Mouse (Mus musculus) heart, postnatal 0 days (tissue): ENCODE data around the gene Tfap4.

Experiments
- CTCF ChIP-seq: IDR thresholded peaks from 2 replicates; pipeline ENCODE4 v1.5.1; 2016; ENCODE audit warnings: antibody characterized with exemption, control low read depth, low read depth
- EP300 ChIP-seq: IDR thresholded peaks from 2 replicates; pipeline ENCODE4 v1.6.1; 2016; ENCODE audit warnings: antibody characterized with exemption, low read depth

DNA sequence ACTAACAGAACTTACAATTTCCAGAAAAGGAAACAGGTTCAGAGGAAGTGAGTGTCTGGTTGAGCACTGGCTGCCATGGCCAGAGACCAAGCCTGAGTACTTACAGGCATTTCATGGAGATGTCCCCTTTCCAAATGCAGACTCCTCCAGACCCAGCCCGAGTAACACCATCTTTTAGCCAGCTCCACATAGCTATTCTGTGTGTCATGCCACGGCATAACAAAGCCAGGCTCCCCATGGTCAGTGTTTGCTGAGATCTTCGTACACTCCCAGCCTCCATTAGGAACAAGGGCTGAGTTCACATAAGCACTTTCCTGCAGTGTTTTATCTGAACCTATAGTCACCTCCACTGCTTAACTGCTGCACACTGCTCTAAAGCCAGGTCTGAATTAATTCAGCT lies 16.4 kb downstream of the Tfap4 start:
- TF ChIP-seq CTCF, result no peak
- no peak for TF ChIP-seq EP300
